Mouse (Mus musculus) C3H10T1/2 (cell line): ENCODE data around the gene Rtn4r. TPM values are rescaled to one million over a fixed set of nuclear protein-coding genes. Genes with fewer than 3 reads are reported as not detected.

ENCODE experiments used
- polyA plus RNA-seq, 2 experiments: library from polyadenylated mRNA; unstranded; fragments of >200 nt; fragmentation: generic; extraction: Trizol; gene quantifications; one replicate each; pipeline ENCODE4 v1.2.1; 2012; ENCODE audit warnings: missing spikeins in 2 of 2

Rtn4r gene
- polyA plus RNA-seq: 1 to 10 TPM in 1 of 2 experiments, under 1 TPM in 1; 0.29 to 1.5 TPM

DNA sequence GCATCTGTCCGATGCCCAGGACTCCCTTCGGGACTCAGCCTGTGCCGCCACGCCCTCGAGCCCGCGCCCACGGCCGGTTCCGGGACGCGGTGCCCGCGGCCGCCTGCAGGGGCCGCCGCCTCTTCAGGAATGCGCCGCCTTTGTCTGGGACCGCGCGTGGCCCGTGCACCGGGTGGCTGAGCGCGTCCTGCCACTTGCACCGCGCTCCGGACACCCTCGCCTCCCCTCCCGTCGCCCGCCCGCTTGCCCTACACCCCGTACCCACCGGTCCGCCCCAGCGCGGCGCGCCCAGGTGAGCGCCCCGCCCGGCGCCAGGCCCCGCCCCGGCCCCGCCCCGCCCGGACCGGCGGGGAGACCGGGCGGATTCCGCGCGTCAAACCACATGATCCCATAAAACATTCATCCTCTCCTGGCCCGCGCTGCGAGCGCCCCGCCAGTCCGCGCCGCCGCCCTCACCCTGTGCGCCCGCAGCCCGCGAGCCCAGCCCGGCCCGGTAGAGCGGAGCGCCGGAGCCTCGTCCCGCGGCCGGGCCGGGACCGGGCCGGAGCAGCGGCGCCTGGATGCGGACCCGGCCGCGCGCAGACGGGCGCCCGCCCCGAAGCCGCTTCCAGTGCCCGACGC, at the start of gene Rtn4r:
Gene Rtn4r (plus strand): TSS at position 402 of the 621 bp plus-strand sequence.

Other genes with a start within 250 kb of the Rtn4r start
- under 1 TPM; 0.01 to 0.39 TPM for gene Gm20518, start 236.0 kb upstream of the Rtn4r start, polyA plus RNA-seq
- gene Tssk1, start 233.4 kb upstream of the Rtn4r start, polyA plus RNA-seq: under 1 TPM; 0.02 to 0.19 TPM
- gene Dgcr2, start 229.1 kb upstream of the Rtn4r start, polyA plus RNA-seq: 10 to 100 TPM; 25.5 to 64.3 TPM
- under 1 TPM; 0.04 to 0.14 TPM for gene Tssk2, start 229.0 kb upstream of the Rtn4r start, polyA plus RNA-seq
- gene Ess2, start 216.3 kb upstream of the Rtn4r start, polyA plus RNA-seq: 10 to 100 TPM; 17.5 to 30.4 TPM
- not detected for gene Gsc2, start 212.6 kb upstream of the Rtn4r start, polyA plus RNA-seq
- gene Slc25a1, start 199.4 kb upstream of the Rtn4r start, polyA plus RNA-seq: 100 to 1,000 TPM; 104 to 113 TPM
- not detected for gene Vpreb2, start 147.2 kb upstream of the Rtn4r start, polyA plus RNA-seq
- gene Dgcr6, start 74.8 kb upstream of the Rtn4r start, polyA plus RNA-seq: 100 to 1,000 TPM; 113 to 200 TPM
- under 1 TPM; 0.02 to 0.28 TPM for gene Prodh, start 37.4 kb upstream of the Rtn4r start, polyA plus RNA-seq
- under 1 TPM in 1 of 2 experiments, not detected in 1; 0.07 TPM for gene Ccdc188, start 90.2 kb downstream of the Rtn4r start, polyA plus RNA-seq
- 10 to 100 TPM; 15.9 to 32.4 TPM for gene Zdhhc8, start 107.5 kb downstream of the Rtn4r start, polyA plus RNA-seq
- 10 to 100 TPM; 53.6 to 67.5 TPM for gene Trmt2a, start 121.0 kb downstream of the Rtn4r start, polyA plus RNA-seq
- 100 to 1,000 TPM; 119 to 125 TPM for gene Ranbp1, start 121.1 kb downstream of the Rtn4r start, polyA plus RNA-seq
- gene Gm49776, start 130.7 kb downstream of the Rtn4r start, polyA plus RNA-seq: under 1 TPM in 1 of 2 experiments, not detected in 1; 0.20 TPM
- 10 to 100 TPM in 1 of 2 experiments, 1 to 10 TPM in 1; 2.8 to 17.0 TPM for gene Dgcr8, start 161.6 kb downstream of the Rtn4r start, polyA plus RNA-seq
- gene Tango2, start 220.5 kb downstream of the Rtn4r start, polyA plus RNA-seq: 10 to 100 TPM; 13.4 to 27.9 TPM
- gene Arvcf, start 220.5 kb downstream of the Rtn4r start, polyA plus RNA-seq: 10 to 100 TPM in 1 of 2 experiments, 1 to 10 TPM in 1; 5.1 to 32.9 TPM